Mouse (Mus musculus) erythroblast, embryonic 14.5 days (primary cell): ENCODE measurements around the gene Cdsn. TPM values are rescaled to one million over a fixed set of nuclear protein-coding genes. Genes with fewer than 3 reads are reported as not detected.
"Not testable (repeated sequence)": the region's sequence is repeated elsewhere in the genome, so short reads cannot be mapped to it uniquely, and the experiment has no call there.

Experiments
- H3K27me3 ChIP-seq: 2 replicates; pipeline ENCODE4 v1.6.1; 2012; ENCODE audit warnings: inconsistent platforms; ENCODE audit not compliant: control insufficient read depth
- H3K36me3 ChIP-seq: 2 replicates; pipeline ENCODE4 v1.6.1; 2012; ENCODE audit warnings: mild to moderate bottlenecking, inconsistent platforms; ENCODE audit not compliant: control insufficient read depth
- H3K4me1 ChIP-seq: 2 replicates; pipeline ENCODE4 v1.6.1; 2012; ENCODE audit warnings: inconsistent platforms; ENCODE audit not compliant: control insufficient read depth
- H3K4me3 ChIP-seq: replicated peaks from 2 replicates; pipeline ENCODE3; 2012; ENCODE audit warnings: moderate library complexity, mild to moderate bottlenecking, inconsistent platforms
- H3K9me3 ChIP-seq: 2 replicates; pipeline ENCODE4 v1.6.1; 2012; ENCODE audit warnings: low read length, inconsistent platforms, mixed read lengths; ENCODE audit not compliant: control insufficient read depth
- GATA1 ChIP-seq: IDR thresholded peaks from 2 replicates; pipeline ENCODE4 v1.6.1; 2012; ENCODE audit warnings: low read length, inconsistent platforms, mixed read lengths
- TAL1 ChIP-seq: IDR thresholded peaks from 3 replicates; pipeline ENCODE4 v1.6.1; 2012; ENCODE audit warnings: low read length, inconsistent platforms, mixed read lengths
- polyA plus RNA-seq: library from polyadenylated mRNA; stranded (reverse); fragments of >175 nt; gene quantifications from 2 replicates; pipeline ENCODE4 v1.2.3, GENCODE M21; 2012

Gene Cdsn
- polyA plus RNA-seq = 0.02 TPM in 1 of 2 replicates, not detected in the other

DNA sequence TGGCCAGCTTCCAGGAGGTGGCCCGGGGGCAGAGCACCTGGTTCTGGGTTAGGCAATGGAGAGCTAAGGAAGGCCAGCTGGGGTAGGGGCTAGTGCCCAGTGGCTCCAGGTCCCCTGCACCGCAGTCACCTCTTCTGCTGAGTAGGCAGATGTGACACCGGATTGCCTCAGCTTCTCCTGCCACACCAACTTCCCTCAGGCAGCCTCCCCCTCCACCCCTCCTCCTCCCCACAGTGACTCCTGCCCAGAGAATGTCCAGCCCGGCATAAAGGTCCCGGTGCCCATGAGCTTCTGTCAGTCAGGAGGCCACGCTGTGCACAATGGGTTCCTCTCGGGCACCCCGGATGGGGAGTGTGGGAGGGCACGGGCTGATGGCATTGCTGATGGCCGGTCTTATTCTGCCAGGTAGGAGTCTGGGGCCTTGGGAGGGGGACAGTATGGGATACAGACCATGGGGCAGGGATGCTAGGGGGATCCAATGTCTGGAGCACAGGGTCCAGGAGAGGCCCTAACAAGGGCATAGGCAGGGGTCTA is at the start of gene Cdsn:
Gene Cdsn, plus strand, starts transcription at position 248 of the 534 bp plus-strand sequence.
- Histone ChIP-seq H3K4me1 (no peaks in the 10 kb centered on the region), H3K27me3 (no peaks in the 10 kb centered on the region), H3K4me3 (no peak within 1 kb of the TSS), H3K9me3 (peaks cover 2% of the 10 kb centered on the region; the same call in 1 of the 2 replicates), H3K36me3 (no peaks in the 10 kb centered on the region)
- TF ChIP-seq GATA1 (no peak), TAL1 (no peak)

DNA sequence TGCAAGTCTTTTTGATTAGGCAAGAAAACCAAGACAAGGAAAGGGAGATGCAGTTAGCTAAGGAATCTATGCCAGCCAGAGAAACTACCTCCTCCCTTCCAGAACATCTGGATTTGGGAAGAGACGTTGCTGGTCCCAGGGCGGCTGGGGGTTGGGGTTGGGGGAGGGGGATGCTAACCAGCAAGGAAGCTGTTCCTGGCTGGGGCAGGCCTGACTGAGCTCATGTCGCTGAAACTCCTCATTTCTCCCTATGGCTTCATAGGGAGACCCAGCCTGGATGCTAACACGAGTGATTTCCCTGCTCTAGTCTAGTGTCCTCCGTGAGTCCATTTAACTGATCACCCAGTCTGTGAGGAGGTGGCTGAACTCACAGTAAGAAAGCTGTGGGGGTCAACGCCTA is 49.7 kb upstream of the Cdsn start:
- no peaks in the 10 kb centered on the region for H3K4me1 ChIP-seq
- H3K9me3 ChIP-seq = no peaks in the 10 kb centered on the region

DNA sequence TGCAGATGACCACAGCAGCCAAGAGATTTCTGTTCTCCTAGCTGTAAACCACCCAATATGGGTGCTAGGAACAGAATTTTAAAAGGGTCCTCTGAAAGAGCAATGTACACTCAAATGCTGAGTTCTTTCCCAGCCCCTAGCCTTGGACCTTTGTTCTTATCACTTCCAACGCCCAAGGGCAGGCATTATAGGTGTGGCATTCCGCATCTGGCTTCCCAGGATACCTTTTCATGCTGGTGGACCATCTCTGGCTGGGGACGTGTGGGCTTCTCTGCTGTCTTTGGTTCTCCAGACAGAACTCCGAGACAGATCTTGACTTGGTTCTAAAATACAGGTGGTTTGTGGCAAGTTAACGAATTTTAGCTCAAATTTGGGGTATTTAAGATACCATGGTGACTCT is 49.2 kb upstream of the Cdsn start:
- TF ChIP-seq TAL1 = no peak
- no peak for TF ChIP-seq GATA1
- no peaks in the 10 kb centered on the region for H3K36me3 ChIP-seq
- H3K27me3 ChIP-seq = peaks cover 29% of the 10 kb centered on the region
- no peak overlapping the region for H3K4me3 ChIP-seq
- no peaks in the 10 kb centered on the region for H3K4me1 ChIP-seq
- H3K9me3 ChIP-seq = no peaks in the 10 kb centered on the region

More for the DNA sequence above, 49.7 kb upstream of the Cdsn start:
- no peak for TF ChIP-seq GATA1
- no peak for TF ChIP-seq TAL1
- H3K4me3 ChIP-seq = no peak overlapping the region
- H3K36me3 ChIP-seq = no peaks in the 10 kb centered on the region
- peaks cover 23% of the 10 kb centered on the region for H3K27me3 ChIP-seq

DNA sequence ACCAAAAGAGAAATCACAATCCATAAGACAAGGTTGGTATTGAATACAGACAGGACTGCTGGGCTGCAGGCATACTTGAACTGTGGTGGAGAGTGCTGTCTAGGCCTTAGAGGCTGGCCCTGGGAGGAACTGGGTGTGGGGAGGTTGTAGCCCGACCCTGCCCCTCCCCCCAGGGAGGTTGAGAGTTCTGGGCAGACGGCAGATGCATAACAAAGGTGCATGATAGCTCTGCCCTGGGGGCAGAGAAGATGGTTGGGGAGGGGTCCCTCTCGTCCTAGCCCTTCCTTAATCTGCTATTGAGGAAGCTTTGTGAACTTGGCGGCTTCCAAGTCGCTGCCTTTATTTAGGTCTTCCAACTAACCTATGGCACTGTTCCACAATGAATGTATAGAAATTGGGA is 48.1 kb upstream of the Cdsn start:
- H3K36me3 ChIP-seq = no peaks in the 10 kb centered on the region
- peaks cover 36% of the 10 kb centered on the region for H3K27me3 ChIP-seq
- no peaks in the 10 kb centered on the region for H3K4me1 ChIP-seq
- no peaks in the 10 kb centered on the region for H3K9me3 ChIP-seq
- H3K4me3 ChIP-seq = no peak overlapping the region
- TF ChIP-seq GATA1 (no peak), TAL1 (no peak)

DNA sequence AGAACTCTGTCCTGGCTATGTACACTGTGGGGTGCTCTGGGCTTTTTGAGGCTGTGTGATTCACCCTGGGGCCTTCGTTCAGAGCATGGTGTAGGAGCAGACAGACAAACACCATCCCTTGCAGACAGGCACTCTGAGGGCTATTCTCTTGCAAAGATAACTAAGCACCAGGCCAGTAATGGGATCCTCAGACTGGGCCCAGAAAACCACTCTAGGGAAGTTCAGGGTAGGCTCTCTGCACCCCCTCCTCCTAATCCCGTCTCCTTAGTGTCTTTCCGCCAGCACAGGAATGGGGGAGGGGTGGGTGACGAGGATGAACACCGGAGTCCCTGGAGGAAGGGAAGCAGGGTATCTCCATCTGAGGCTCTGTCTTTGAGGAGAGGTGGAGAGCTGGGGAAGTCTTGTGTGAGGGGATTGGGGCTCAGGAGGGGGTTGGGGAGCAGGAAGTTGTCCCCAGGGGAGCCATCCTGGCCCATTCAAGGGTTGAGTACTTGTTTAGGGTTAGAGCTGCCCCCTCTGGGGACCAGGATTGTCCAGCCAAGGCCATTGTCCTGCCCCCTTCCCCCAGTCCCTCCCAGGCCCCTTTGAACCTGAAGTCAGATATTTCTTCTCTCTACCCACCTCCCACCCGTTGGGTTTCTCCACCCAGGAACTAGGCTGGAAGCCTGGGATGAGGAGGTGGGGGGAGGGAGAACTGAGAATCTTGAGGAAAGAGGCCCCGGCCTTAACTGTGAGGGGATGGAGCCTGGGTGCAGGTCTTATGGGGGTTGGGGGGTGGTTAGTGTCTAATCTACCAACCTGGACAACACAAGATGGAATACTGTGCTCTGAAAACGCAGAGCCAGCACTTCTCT is 47.1 kb upstream of the Cdsn start:
- Histone ChIP-seq H3K4me1 (no peaks in the 10 kb centered on the region), H3K27me3 (peaks cover 46% of the 10 kb centered on the region), H3K4me3 (no peak overlapping the region), H3K9me3 (no peaks in the 10 kb centered on the region), H3K36me3 (no peaks in the 10 kb centered on the region)
- no peak for TF ChIP-seq TAL1
- TF ChIP-seq GATA1 = no peak

DNA sequence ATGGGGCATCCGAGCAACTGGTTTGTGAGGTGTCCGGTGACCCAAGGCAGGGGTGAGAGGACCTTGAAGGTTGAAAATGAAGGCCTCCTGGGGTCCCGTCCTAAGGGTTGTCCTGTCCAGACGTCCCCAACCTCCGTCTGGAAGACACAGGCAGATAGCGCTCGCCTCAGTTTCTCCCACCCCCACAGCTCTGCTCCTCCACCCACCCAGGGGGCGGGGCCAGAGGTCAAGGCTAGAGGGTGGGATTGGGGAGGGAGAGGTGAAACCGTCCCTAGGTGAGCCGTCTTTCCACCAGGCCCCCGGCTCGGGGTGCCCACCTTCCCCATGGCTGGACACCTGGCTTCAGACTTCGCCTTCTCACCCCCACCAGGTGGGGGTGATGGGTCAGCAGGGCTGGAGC is 46.2 kb upstream of the Cdsn start, which contains the start of gene Pou5f1:
Gene Pou5f1, plus strand, starts transcription at position 243 of the 400 bp plus-strand sequence.
- H3K9me3 ChIP-seq = no peaks in the 10 kb centered on the region
- H3K4me3 ChIP-seq = no peak within 1 kb of the TSS
- no peaks in the 10 kb centered on the region for H3K4me1 ChIP-seq
- H3K27me3 ChIP-seq = peaks cover 47% of the 10 kb centered on the region
- TF ChIP-seq TAL1 (no peak), GATA1 (no peak)
- H3K36me3 ChIP-seq = no peaks in the 10 kb centered on the region

DNA sequence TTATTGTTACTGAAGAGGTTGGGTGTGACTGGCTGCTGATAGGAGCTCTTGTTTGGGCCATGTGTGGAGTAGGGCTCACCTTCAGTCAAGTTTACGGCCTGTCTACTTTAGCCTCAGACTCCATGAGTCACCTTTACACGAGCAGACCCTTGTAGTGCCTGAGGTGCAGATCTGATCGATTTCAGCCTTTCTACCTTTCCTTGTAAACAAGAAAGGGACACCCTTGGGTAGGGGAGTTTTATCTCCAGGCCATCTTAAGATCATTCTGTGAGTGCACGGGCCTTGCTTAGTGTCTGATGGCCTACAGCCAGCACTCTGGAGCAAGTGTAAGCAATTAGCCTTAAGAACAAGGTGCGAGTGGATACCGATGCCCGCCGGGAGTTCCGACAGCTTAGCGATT is 45.0 kb upstream of the Cdsn start:
- Histone ChIP-seq H3K36me3 (peaks cover 7% of the 10 kb centered on the region), H3K4me3 (no peak overlapping the region), H3K9me3 (no peaks in the 10 kb centered on the region), H3K27me3 (peaks cover 47% of the 10 kb centered on the region), H3K4me1 (no peaks in the 10 kb centered on the region)
- no peak for TF ChIP-seq GATA1
- TF ChIP-seq TAL1 = no peak

DNA sequence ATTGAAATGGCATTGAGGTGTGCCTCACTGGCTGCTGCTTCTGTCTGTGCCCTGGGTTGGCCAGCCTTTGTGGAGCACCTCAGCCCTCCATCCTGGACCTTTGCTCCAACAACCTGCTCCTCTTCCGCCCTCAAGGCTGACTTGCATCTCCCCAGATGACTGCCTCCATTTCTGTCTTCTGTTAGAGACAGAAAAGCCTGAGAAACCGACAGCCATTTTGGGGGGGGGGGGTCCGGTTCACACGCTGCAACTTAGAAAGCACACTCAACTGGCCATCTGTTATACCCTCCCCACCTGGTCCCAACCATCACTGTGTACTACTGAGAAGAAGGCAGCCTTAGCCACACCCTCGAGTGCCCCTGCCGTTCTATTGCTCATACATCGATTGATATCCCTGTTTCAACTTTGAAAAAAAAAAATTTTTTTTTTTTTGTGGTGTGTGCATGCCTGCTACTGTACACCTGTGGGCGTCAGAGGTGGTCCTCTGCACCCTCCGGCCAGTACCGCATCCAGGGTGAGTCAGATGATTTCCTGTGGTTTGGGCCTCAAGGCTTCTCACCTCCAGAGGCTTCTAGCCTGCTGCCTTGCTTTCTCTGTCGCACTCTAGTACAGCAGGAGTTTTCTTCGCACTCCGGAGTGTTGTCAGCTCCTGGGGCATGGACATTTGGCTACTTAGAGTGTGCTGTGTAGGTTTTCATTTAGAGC is 44.2 kb upstream of the Cdsn start:
- TF ChIP-seq TAL1 = no peak
- TF ChIP-seq GATA1 = no peak
- Histone ChIP-seq H3K9me3 (no peaks in the 10 kb centered on the region), H3K4me3 (no peak overlapping the region), H3K4me1 (no peaks in the 10 kb centered on the region), H3K27me3 (peaks cover 47% of the 10 kb centered on the region), H3K36me3 (peaks cover 14% of the 10 kb centered on the region)

DNA sequence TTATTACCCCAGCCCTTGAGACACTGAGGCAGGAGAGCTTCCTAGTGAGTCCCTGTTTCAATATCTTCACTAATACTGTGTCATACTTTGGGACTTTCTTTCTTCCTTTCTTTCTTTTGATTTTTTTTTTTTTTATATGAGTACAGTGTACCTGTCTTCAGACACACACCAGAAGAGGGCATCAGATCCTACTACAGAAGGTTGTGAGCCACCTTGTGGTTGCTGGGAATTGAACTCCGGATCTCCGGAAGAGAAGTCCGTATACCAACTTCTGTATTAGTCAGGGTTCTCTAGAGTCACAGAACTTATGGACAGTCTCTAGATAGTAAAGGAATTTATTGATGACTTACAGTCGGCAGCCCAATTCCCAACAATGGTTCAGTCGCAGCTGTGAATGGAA is 43.6 kb upstream of the Cdsn start:
- H3K9me3 ChIP-seq, H3K4me1 ChIP-seq, H3K4me3 ChIP-seq: not testable (repeated sequence)
- peaks cover 20% of the 10 kb centered on the region for H3K36me3 ChIP-seq
- H3K27me3 ChIP-seq = peaks cover 47% of the 10 kb centered on the region
